Mouse (Mus musculus): Measurements from ENCODE around the gene Prlh. TPM values are rescaled to one million over a fixed set of nuclear protein-coding genes. Genes with fewer than 3 reads are reported as not detected.
A peak's percentile ranks its signal among the peaks of the same experiment; 100 is the strongest.

Gene Prlh
- polyA plus RNA-seq, 1 experiment, result not detected

DNA sequence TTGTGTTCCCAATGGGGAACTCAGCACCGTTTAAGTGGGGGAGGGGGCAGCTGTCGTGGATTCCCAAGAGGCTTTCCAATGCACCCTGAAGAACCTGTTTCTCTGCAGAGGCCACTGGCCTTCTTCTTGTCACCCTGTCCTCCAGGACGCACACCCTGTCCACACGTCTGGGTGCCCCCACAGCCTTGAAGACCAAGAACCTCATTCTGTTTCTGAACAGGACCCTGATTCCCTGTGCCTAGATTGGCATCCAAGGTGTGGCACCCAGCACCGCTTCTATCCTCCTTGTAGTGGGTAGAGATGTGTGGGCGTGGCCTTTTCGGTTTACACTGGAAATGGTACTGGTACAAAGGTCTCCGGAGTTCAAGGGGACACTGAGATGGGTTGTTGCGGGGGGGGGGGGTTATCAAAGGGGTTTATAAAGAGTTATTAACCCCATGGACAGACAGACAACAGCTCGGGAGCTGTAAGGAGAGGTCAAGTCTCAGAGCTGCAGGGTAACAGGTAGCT lies 17.0 kb downstream of the Prlh start:
- TF ChIP-seq CTCF (IDR thresholded peaks at IDR 0.05; ENCODE audit: extremely low read depth, insufficient read depth, low read length) (no peak), POLR2A (IDR thresholded peaks at IDR 0.05; ENCODE audit: extremely low read depth, insufficient read depth, low read length) (no peak)
- Histone ChIP-seq H3K4me1 (ENCODE audit: control insufficient read depth, insufficient read depth, low read length) (peaks cover 8% of the 10 kb centered on the region), H3K27ac (ENCODE audit: insufficient read depth, low read length) (no peak overlapping the region)

GRCm38 (mm10) chr1:90972911-90973573 lies 20.1 kb downstream of the Prlh start:
- Histone ChIP-seq H3K27ac (ENCODE audit: insufficient read depth, low read length) (no peak overlapping the region), H3K4me1 (ENCODE audit: control insufficient read depth, insufficient read depth, low read length) (peaks cover 13% of the 10 kb centered on the region), H3K4me3 (ENCODE audit: insufficient read depth, low read length) (no peak overlapping the region)
- TF ChIP-seq POLR2A (IDR thresholded peaks at IDR 0.05; ENCODE audit: extremely low read depth, insufficient read depth, low read length) (no peak), CTCF (IDR thresholded peaks at IDR 0.05; ENCODE audit: extremely low read depth, insufficient read depth, low read length) (peak; percentile 95)

More for the DNA sequence above, 17.0 kb downstream of the Prlh start:
- no peak overlapping the region for H3K4me3 ChIP-seq (ENCODE audit: insufficient read depth, low read length)

GRCm38 (mm10) chr1:90973574-90973911 lies 20.6 kb downstream of the Prlh start:
- Histone ChIP-seq H3K4me3 (ENCODE audit: insufficient read depth, low read length) (no peak overlapping the region), H3K4me1 (ENCODE audit: control insufficient read depth, insufficient read depth, low read length) (peaks cover 10% of the 10 kb centered on the region), H3K27ac (ENCODE audit: insufficient read depth, low read length) (no peak overlapping the region)
- no peak for TF ChIP-seq POLR2A (IDR thresholded peaks at IDR 0.05; ENCODE audit: extremely low read depth, insufficient read depth, low read length)
- no peak for TF ChIP-seq CTCF (IDR thresholded peaks at IDR 0.05; ENCODE audit: extremely low read depth, insufficient read depth, low read length)

- Histone ChIP-seq H3K4me1 (ENCODE audit: control insufficient read depth, insufficient read depth, low read length) (peaks cover 8% of the 10 kb centered on the region), H3K4me3 (ENCODE audit: insufficient read depth, low read length) (no peak overlapping the region), H3K27ac (ENCODE audit: insufficient read depth, low read length) (no peak overlapping the region)
- no peak for TF ChIP-seq POLR2A (IDR thresholded peaks at IDR 0.05; ENCODE audit: extremely low read depth, insufficient read depth, low read length)
- TF ChIP-seq CTCF (IDR thresholded peaks at IDR 0.05; ENCODE audit: extremely low read depth, insufficient read depth, low read length), result no peak
Measured at GRCm38 (mm10) chr1:90974906-90975649, 22.2 kb downstream of the Prlh start.

GRCm38 (mm10) chr1:90975960-90976359 lies 23.1 kb downstream of the Prlh start:
- H3K27ac ChIP-seq (ENCODE audit: insufficient read depth, low read length), result no peak overlapping the region
- H3K4me3 ChIP-seq (ENCODE audit: insufficient read depth, low read length), result no peak overlapping the region
- TF ChIP-seq CTCF (IDR thresholded peaks at IDR 0.05; ENCODE audit: extremely low read depth, insufficient read depth, low read length) (no peak), POLR2A (IDR thresholded peaks at IDR 0.05; ENCODE audit: extremely low read depth, insufficient read depth, low read length) (no peak)
- peaks cover 10% of the 10 kb centered on the region for H3K4me1 ChIP-seq (ENCODE audit: control insufficient read depth, insufficient read depth, low read length)

DNA sequence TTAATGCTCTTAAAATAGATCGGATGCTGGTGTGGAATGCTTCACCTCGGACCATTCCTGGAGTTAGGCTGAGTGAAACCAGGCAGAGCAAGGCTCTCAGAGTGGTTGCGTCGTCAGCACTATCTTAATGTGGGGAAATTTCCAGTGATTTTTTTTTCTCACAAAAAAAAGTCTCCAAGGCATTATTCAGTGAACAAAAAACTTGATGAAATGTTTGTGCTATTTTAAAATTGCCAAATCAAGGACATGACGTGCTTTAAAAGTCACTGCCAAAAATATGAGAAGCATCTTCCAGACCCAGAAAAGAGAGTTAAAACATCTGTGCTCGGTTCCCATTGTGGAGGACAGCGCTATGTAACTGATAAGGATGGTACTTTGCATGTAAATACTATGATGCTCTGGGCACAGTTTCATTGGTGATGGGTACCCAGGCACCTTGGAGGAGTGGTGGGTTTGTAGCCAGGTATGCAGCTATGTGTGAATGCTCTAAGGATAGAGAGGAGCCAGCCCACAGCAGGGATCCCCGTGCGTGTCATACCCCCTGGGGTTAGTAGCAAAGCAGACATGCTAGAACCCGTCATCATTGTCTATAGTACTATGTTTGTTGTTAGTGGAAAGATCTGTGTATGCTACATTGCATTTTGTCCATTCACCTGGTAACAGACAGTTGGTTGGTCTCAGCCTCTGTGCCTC lies 27.9 kb downstream of the Prlh start:
- peaks cover 2% of the 10 kb centered on the region; the same call in 1 of the 2 replicates for H3K4me1 ChIP-seq (ENCODE audit: control insufficient read depth, insufficient read depth, low read length)
- TF ChIP-seq POLR2A (IDR thresholded peaks at IDR 0.05; ENCODE audit: extremely low read depth, insufficient read depth, low read length), result no peak
- H3K4me3 ChIP-seq (ENCODE audit: insufficient read depth, low read length), result no peak overlapping the region
- H3K27ac ChIP-seq (ENCODE audit: insufficient read depth, low read length), result peak overlapping the region; percentile 55; the same call in 1 of the 2 replicates

DNA sequence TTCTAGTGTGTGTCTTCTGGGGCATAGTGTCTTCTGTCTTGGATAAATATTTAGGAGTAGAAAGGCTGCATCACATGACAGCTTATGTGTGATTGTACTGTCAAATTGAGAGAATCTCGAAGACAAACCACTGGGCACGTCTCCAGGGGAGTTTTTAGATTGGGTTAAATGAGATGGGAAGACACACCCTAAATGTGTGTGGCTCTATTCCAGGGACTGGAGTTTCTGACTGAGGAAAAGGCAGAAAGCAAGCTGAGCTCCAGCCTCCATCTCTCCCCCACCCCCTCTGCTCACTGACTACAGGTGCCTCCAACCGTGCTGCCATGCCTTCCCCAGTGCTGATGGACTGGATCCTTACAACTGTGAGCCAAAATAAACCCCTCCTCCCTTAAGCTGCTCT lies 28.4 kb downstream of the Prlh start:
- Histone ChIP-seq H3K4me1 (ENCODE audit: control insufficient read depth, insufficient read depth, low read length) (peaks cover 2% of the 10 kb centered on the region; the same call in 1 of the 2 replicates), H3K27ac (ENCODE audit: insufficient read depth, low read length) (no peak overlapping the region), H3K4me3 (ENCODE audit: insufficient read depth, low read length) (no peak overlapping the region)
- TF ChIP-seq POLR2A (IDR thresholded peaks at IDR 0.05; ENCODE audit: extremely low read depth, insufficient read depth, low read length), result no peak
- no peak for TF ChIP-seq CTCF (IDR thresholded peaks at IDR 0.05; ENCODE audit: extremely low read depth, insufficient read depth, low read length)

DNA sequence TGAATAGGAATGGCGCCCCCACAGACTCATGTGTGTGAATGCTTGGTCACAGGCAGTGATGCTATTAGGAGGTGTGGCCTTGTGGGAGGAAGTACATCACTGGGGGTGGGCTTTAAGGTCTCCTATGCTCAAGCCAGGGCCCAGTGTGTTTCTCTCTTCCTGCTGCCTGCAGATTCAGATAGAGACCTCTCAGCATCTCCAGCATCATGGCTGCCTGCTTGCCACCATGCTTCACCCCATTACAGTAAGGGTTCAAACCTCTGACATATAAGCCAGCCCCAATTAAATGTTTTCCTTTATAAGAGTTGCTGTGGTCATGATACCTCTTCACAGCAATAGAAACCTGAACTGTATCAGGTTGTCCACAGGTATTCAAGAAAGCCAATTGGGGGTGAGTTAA lies 43.0 kb downstream of the Prlh start:
- H3K4me3 ChIP-seq (ENCODE audit: insufficient read depth, low read length), result no peak overlapping the region
- H3K27ac ChIP-seq (ENCODE audit: insufficient read depth, low read length), result no peak overlapping the region
- TF ChIP-seq CTCF (IDR thresholded peaks at IDR 0.05; ENCODE audit: extremely low read depth, insufficient read depth, low read length), result no peak
- H3K4me1 ChIP-seq (ENCODE audit: control insufficient read depth, insufficient read depth, low read length), result peaks cover 2% of the 10 kb centered on the region; the same call in 1 of the 2 replicates

DNA sequence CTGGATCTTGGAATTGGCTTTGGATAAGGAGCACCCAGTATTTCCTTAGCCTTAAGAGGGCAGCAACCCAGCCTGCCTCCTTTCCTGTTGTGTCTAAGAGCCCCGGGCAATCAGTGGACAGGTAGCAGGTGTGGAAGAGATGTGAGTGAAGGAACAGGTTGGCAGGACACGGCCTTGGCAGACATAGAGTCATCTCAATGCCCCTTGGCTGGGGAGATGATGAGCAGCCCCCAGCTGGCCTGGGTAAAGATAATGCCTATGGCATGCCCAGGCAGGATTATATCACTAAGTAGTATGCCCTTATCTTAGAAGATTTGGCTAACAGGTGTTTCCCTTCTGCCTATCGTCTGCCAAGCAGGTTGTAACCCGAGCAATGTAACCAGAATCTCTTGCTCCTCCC lies 44.2 kb downstream of the Prlh start:
- peaks cover 2% of the 10 kb centered on the region; the same call in 1 of the 2 replicates for H3K4me1 ChIP-seq (ENCODE audit: control insufficient read depth, insufficient read depth, low read length)
- no peak overlapping the region; the same call in 1 of the 2 replicates for H3K4me3 ChIP-seq (ENCODE audit: insufficient read depth, low read length)
- no peak overlapping the region for H3K27ac ChIP-seq (ENCODE audit: insufficient read depth, low read length)
- TF ChIP-seq POLR2A (IDR thresholded peaks at IDR 0.05; ENCODE audit: extremely low read depth, insufficient read depth, low read length) (no peak), CTCF (IDR thresholded peaks at IDR 0.05; ENCODE audit: extremely low read depth, insufficient read depth, low read length) (no peak)
